Mouse (Mus musculus) CH12.LX (cell line): ENCODE results near the gene Entpd5. TPM values are rescaled to one million over a fixed set of nuclear protein-coding genes. Genes with fewer than 3 reads are reported as not detected.
A peak's percentile ranks its signal among the peaks of the same experiment; 100 is the strongest.

ENCODE experiments used
- DNase-seq: peaks from one replicate; pipeline ENCODE4 v3.0.0-alpha.2; 2013; ENCODE audit errors: extremely low read depth
- H3K27ac ChIP-seq: 2 replicates; pipeline ENCODE4 v1.5.1; 2012; ENCODE audit warnings: low read depth, mild to moderate bottlenecking, control low read depth, moderate library complexity; ENCODE audit not compliant: insufficient read depth
- H3K27me3 ChIP-seq: replicated peaks from 2 replicates; pipeline ENCODE3; 2012; ENCODE audit warnings: inconsistent platforms
- H3K36me3 ChIP-seq, 2 experiments: replicated peaks in 1 of 2; 2 replicates each; pipeline versions ENCODE3 to v1.6.1; 2012; ENCODE audit warnings: inconsistent platforms in 1 of 2, low read length in 1 of 2, mild to moderate bottlenecking in 1 of 2, mixed read lengths in 1 of 2, moderate library complexity in 1 of 2; ENCODE audit not compliant: control insufficient read depth in 1 of 2, insufficient read depth in 1 of 2
- H3K4me1 ChIP-seq, 2 experiments: 2 replicates each; pipeline ENCODE4 v1.6.1; 2012; ENCODE audit warnings: inconsistent platforms in 1 of 2, moderate library complexity in 1 of 2; ENCODE audit not compliant: insufficient read depth in 2 of 2, control insufficient read depth in 1 of 2
- H3K4me2 ChIP-seq: 2 replicates; pipeline ENCODE4 v1.6.1; 2012; ENCODE audit warnings: low read depth, mild to moderate bottlenecking, control low read depth; ENCODE audit not compliant: poor library complexity, insufficient read depth, severe bottlenecking
- H3K4me3 ChIP-seq, 3 experiments: fragments of 150-350 bp in 1 of 3; sonication (generic) in 1 of 3; replicated peaks in 1 of 3; 2 replicates each; pipeline versions ENCODE3 to v1.5.1; 2011 to 2012; ENCODE audit warnings: low read depth in 2 of 3, low read length in 2 of 3, mild to moderate bottlenecking in 2 of 3, moderate library complexity in 2 of 3, control low read depth in 1 of 3, improper control_type of control experiment in 1 of 3, inconsistent platforms in 1 of 3, mixed read lengths in 1 of 3; ENCODE audit not compliant: poor library complexity in 1 of 3
- H3K79me2 ChIP-seq: replicated peaks from 2 replicates; pipeline ENCODE4 v1.6.1; 2012; ENCODE audit warnings: mild to moderate bottlenecking, moderate library complexity; ENCODE audit not compliant: control insufficient read depth, poor library complexity, insufficient read depth, severe bottlenecking; ENCODE audit errors: extremely low read depth
- H3K9ac ChIP-seq: 2 replicates; pipeline ENCODE4 v1.6.1; 2012; ENCODE audit warnings: low read depth, mild to moderate bottlenecking, control low read depth, moderate library complexity; ENCODE audit not compliant: insufficient read depth
- H3K9me3 ChIP-seq: replicated peaks from 2 replicates; pipeline ENCODE3; 2012; ENCODE audit warnings: low read length, inconsistent platforms, mixed read lengths
- BHLHE40 ChIP-seq: IDR thresholded peaks from 2 replicates; pipeline ENCODE4 v1.6.1; 2011; ENCODE audit warnings: mild to moderate bottlenecking, low read depth, low read length, improper control_type of control experiment
- CHD1 ChIP-seq: IDR thresholded peaks from 2 replicates; pipeline ENCODE4 v1.6.1; 2012; ENCODE audit warnings: low read depth, low read length, improper control_type of control experiment, inconsistent platforms
- CHD2 ChIP-seq: IDR thresholded peaks from 2 replicates; pipeline ENCODE4 v1.6.1; 2011; ENCODE audit warnings: low read length, improper control_type of control experiment
- CTCF ChIP-seq, 2 experiments: IDR thresholded peaks in 1 of 2; conservative IDR thresholded peaks in 1 of 2; 2 replicates each; pipeline ENCODE4 v1.5.1; 2011 to 2012; ENCODE audit warnings: low read depth in 2 of 2, low read length in 2 of 2, improper control_type of control experiment in 1 of 2, inconsistent platforms in 1 of 2, mild to moderate bottlenecking in 1 of 2, moderate library complexity in 1 of 2
- E2F4 ChIP-seq: IDR thresholded peaks from 2 replicates; pipeline ENCODE4 v1.6.1; 2011; ENCODE audit warnings: low read depth, low read length, improper control_type of control experiment; ENCODE audit not compliant: insufficient replicate concordance
- ELF1 ChIP-seq: IDR thresholded peaks from 2 replicates; pipeline ENCODE4 v1.6.1; 2014; ENCODE audit warnings: low read depth, mild to moderate bottlenecking, inconsistent platforms, low read length, improper control_type of control experiment
- EP300 ChIP-seq: IDR thresholded peaks from 2 replicates; pipeline ENCODE4 v1.6.1; 2011; ENCODE audit warnings: low read length, improper control_type of control experiment
- GABPA ChIP-seq: IDR thresholded peaks from 2 replicates; pipeline ENCODE4 v1.6.1; 2012; ENCODE audit warnings: low read depth, low read length, improper control_type of control experiment, inconsistent platforms; ENCODE audit not compliant: insufficient replicate concordance
- IRF4 ChIP-seq: IDR thresholded peaks from 2 replicates; pipeline ENCODE4 v1.6.1; 2014; ENCODE audit warnings: low read depth, mild to moderate bottlenecking, inconsistent platforms, low read length, improper control_type of control experiment
- JUND ChIP-seq: conservative IDR thresholded peaks from 2 replicates; pipeline ENCODE4 v1.6.1; 2011; ENCODE audit warnings: low read depth, low read length, improper control_type of control experiment
- KAT2A ChIP-seq: IDR thresholded peaks from 2 replicates; pipeline ENCODE4 v1.6.1; 2012; ENCODE audit warnings: low read length, improper control_type of control experiment, inconsistent platforms; ENCODE audit not compliant: insufficient replicate concordance
- MAFK ChIP-seq: IDR thresholded peaks from 2 replicates; pipeline ENCODE4 v1.6.1; 2011; ENCODE audit warnings: low read length, improper control_type of control experiment; ENCODE audit not compliant: insufficient replicate concordance
- MAX ChIP-seq: IDR thresholded peaks from 2 replicates; pipeline ENCODE4 v1.6.1; 2011; ENCODE audit warnings: low read length, improper control_type of control experiment
- MAZ ChIP-seq: IDR thresholded peaks from 2 replicates; pipeline ENCODE4 v1.6.1; 2012; ENCODE audit warnings: low read depth, mild to moderate bottlenecking, inconsistent platforms, low read length, improper control_type of control experiment, moderate library complexity
- MYC ChIP-seq: IDR thresholded peaks from 2 replicates; pipeline ENCODE4 v1.6.1; 2011; ENCODE audit warnings: low read depth, mild to moderate bottlenecking, improper control_type of control experiment, low read length
- NELFE ChIP-seq: IDR thresholded peaks from 2 replicates; pipeline ENCODE4 v1.6.1; 2011; ENCODE audit warnings: low read depth, low read length, improper control_type of control experiment
- NRF1 ChIP-seq: IDR thresholded peaks from 2 replicates; pipeline ENCODE4 v1.6.1; 2014; ENCODE audit warnings: low read depth, mild to moderate bottlenecking, inconsistent platforms, low read length, improper control_type of control experiment, moderate library complexity
- POLR2A ChIP-seq: IDR thresholded peaks from 2 replicates; pipeline ENCODE4 v1.6.1; 2011; ENCODE audit warnings: low read depth, mild to moderate bottlenecking, improper control_type of control experiment, low read length
- RAD21 ChIP-seq: IDR thresholded peaks from 2 replicates; pipeline ENCODE4 v1.6.1; 2011; ENCODE audit warnings: low read depth, mild to moderate bottlenecking, low read length, improper control_type of control experiment, moderate library complexity
- SIN3A ChIP-seq: IDR thresholded peaks from 2 replicates; pipeline ENCODE4 v1.6.1; 2012; ENCODE audit warnings: low read length, improper control_type of control experiment, inconsistent platforms
- SMC3 ChIP-seq: IDR thresholded peaks from 2 replicates; pipeline ENCODE4 v1.6.1; 2011; ENCODE audit warnings: low read depth, low read length, improper control_type of control experiment
- TBP ChIP-seq: conservative IDR thresholded peaks from 2 replicates; pipeline ENCODE4 v1.6.1; 2011; ENCODE audit warnings: low read depth, low read length, improper control_type of control experiment
- TCF12 ChIP-seq: IDR thresholded peaks from 2 replicates; pipeline ENCODE4 v1.6.1; 2014; ENCODE audit warnings: low read depth, mild to moderate bottlenecking, inconsistent platforms, low read length, improper control_type of control experiment
- UBTF ChIP-seq: IDR thresholded peaks from 2 replicates; pipeline ENCODE4 v1.6.1; 2012; ENCODE audit warnings: low read depth, mild to moderate bottlenecking, inconsistent platforms, low read length, improper control_type of control experiment, moderate library complexity
- USF2 ChIP-seq: conservative IDR thresholded peaks from 2 replicates; pipeline ENCODE4 v1.6.1; 2011; ENCODE audit warnings: low read depth, low read length, improper control_type of control experiment
- ZC3H11A ChIP-seq: IDR thresholded peaks from 2 replicates; pipeline ENCODE4 v1.6.1; 2012; ENCODE audit warnings: low read depth, mild to moderate bottlenecking, inconsistent platforms, low read length, improper control_type of control experiment
- ZKSCAN1 ChIP-seq: IDR thresholded peaks from 2 replicates; pipeline ENCODE4 v1.6.1; 2012; ENCODE audit warnings: low read depth, inconsistent platforms, low read length, improper control_type of control experiment, borderline replicate concordance
- ZMIZ1 ChIP-seq: IDR thresholded peaks from 2 replicates; pipeline ENCODE4 v1.6.1; 2012; ENCODE audit warnings: low read depth, mild to moderate bottlenecking, inconsistent platforms, low read length, improper control_type of control experiment
- dilution Hi-C: fragments of 300-500 bp; cut with MboI; formaldehyde crosslinking; loops from 2 replicates; pipeline ENCODE4 v1.14.3; 2020; ENCODE audit warnings: low sequenced_read_pairs; ENCODE audit not compliant: extremely low pct_unique_long_range_greater_than_20kb, extremely low pct_ligation_motif_present
- in situ Hi-C: fragments of 300-500 bp; cut with MboI; formaldehyde crosslinking; loops from 3 replicates; pipeline ENCODE4 v1.14.3; 2019; ENCODE audit warnings: low sequenced_read_pairs, low pct_ligation_motif_present, low pct_unique_long_range_greater_than_20kb, mixed read lengths
- polyA plus RNA-seq: library from polyadenylated mRNA; unstranded; fragments of >175 nt; gene quantifications from 2 replicates; pipeline ENCODE4 v1.2.1, GENCODE M21; 2012; ENCODE audit warnings: low read depth; ENCODE audit not compliant: insufficient read length
- total RNA-seq, 2 experiments: library from RNA; depleted of rRNA; stranded (reverse); fragments of 300-350 nt in 1 of 2; fragments of >200 nt in 1 of 2; gene quantifications; 2 replicates each; pipeline ENCODE4 v1.2.3; 2012 to 2014

The Entpd5 gene
- total and polyA plus RNA-seq, 3 experiments = 4.2 to 5.7 (median 5.3) TPM

DNA sequence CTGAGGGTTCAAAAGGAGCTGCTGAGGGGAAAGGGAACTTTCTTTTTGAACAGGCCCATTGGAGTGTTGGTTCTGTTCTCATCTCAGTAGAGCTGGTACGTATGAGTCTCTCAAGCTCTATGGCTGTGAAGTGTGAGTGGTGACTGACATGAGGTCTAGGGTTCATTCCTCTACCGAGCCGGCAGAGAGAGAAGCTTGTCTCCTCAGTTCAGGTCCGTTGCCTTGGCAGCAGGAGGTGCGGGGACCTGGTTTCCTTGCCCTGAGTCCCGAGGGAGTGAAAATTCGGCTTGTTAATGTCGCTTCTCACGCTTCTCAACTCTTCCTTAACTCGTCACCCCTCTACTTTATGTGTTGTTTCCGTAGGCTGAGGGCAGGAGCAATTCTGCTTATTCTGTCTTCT is 43.0 kb upstream of the Entpd5 start:
- Histone ChIP-seq H3K4me3 (peak overlapping the region; percentile 83 to 98 (median 97)), H3K27ac (peak overlapping the region; percentile 16; the same call in 1 of the 2 replicates), H3K27me3 (no peaks in the 10 kb centered on the region), H3K36me3 (peaks cover 6 to 20% of the 10 kb centered on the region in 2 experiments), H3K79me2 (peaks cover 19% of the 10 kb centered on the region), H3K9me3 (no peaks in the 10 kb centered on the region), H3K4me1 (peaks cover 0 to 31% of the 10 kb centered on the region in 2 experiments; a peak in 2 of 4 replicates), H3K4me2 (peak overlapping the region; percentile 58), H3K9ac (peak overlapping the region; percentile 97)
- DNase-seq = peak; percentile 51
- in situ Hi-C loops = no loop called here
- TF ChIP-seq JUND = no peak
- TF ChIP-seq E2F4 = no peak
- TF ChIP-seq POLR2A = no peak
- no peak for TF ChIP-seq ZMIZ1
- no peak for TF ChIP-seq IRF4
- TF ChIP-seq TCF12 = no peak
- no peak for TF ChIP-seq SIN3A
- no peak for TF ChIP-seq RAD21
- TF ChIP-seq ELF1 = no peak
- TF ChIP-seq CTCF (conservative IDR thresholded peaks at IDR 0.05 in 1 of 2, IDR thresholded peaks at IDR 0.05 in 1 of 2; ENCODE audit: low read depth in 2 of 2, low read length in 2 of 2) = no peak
- TF ChIP-seq ZC3H11A = no peak
- no peak for TF ChIP-seq NELFE
- no peak for TF ChIP-seq SMC3
- dilution Hi-C loops = no loop called here

DNA sequence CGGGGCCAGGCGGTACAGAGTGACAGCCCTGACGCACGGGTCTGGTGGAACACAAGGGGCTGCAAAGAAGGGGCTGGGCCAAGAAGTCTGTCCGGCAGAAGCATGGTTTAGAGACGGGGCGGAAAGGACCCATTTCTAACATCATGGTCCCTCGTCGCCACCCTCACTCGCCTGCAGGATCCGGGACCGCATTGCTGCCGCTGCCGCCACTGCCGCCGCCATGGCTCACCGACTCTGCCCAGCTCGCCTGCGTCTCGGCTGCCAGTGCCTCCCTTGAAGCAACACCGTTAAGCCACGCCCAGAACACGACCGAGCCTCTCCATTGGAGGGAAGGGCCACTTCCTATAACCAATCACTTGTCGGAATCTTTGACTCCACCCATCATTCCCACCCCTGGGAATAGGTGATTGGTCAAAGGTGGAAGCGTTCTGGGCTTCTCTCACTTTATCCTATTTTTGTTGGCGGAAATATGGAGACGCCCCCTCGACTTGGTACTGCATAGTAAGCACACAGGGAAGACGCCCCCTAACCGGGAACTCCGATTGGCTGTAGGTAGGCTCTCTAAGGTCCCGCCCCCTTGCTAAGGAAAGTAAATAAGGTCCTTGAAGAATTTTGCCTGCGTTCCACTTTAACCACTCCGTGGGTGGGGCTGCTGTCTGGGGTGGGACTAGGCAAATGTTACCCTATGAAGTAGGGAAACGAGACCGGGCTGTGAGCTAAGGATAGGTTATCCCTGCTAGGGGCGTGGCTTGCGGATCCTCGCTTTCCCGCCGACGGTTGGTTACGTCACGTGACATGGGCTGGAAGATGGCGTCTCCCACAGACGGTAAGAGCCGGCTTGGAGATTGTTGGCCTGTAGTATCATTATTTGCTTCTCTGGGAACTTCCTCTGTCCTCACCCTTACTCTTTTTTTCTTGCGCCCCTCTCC is 42.2 kb upstream of the Entpd5 start, which contains the start of the genes Aldh6a1 and Lin52:
Gene Aldh6a1 (minus strand): TSS at position 287 of the 929 bp plus-strand sequence.
Gene Lin52 (plus strand): TSS at position 705 of the 929 bp plus-strand sequence.
- H3K79me2 ChIP-seq = peaks cover 19% of the 10 kb centered on the region
- in situ Hi-C loops = no loop called here
- peak within 1 kb of the TSS; percentile 91 for H3K4me2 ChIP-seq
- H3K36me3 ChIP-seq = peaks cover 5 to 16% of the 10 kb centered on the region in 2 experiments
- H3K9me3 ChIP-seq = no peaks in the 10 kb centered on the region
- peaks cover 0 to 31% of the 10 kb centered on the region in 2 experiments; a peak in 2 of 4 replicates for H3K4me1 ChIP-seq
- H3K27me3 ChIP-seq = peaks cover 3% of the 10 kb centered on the region
- dilution Hi-C loops = no loop called here
- H3K9ac ChIP-seq = peak within 1 kb of the TSS; percentile 97
- H3K4me3 ChIP-seq = peak within 1 kb of the TSS; percentile 83 to 98 (median 97)
- DNase-seq = peak; percentile 100
- peak within 1 kb of the TSS; percentile 16; the same call in 1 of the 2 replicates for H3K27ac ChIP-seq
- TF ChIP-seq KAT2A (peak; percentile 54; the same call in 1 of the 2 replicates), ZKSCAN1 (no peak), TBP (peak; percentile 81), MAFK (peak; percentile 50; the same call in 1 of the 2 replicates), NELFE (peak; percentile 88), MAZ (peak; percentile 69; the same call in 1 of the 2 replicates), UBTF (no peak), POLR2A (peak; percentile 74), NRF1 (peak; percentile 58), CHD1 (no peak), GABPA (no peak), EP300 (0 out of 2 replicates have a peak, but pooled peaks have one; percentile 39), ELF1 (peak; percentile 76), CTCF (conservative IDR thresholded peaks at IDR 0.05 in 1 of 2, IDR thresholded peaks at IDR 0.05 in 1 of 2; ENCODE audit: low read depth in 2 of 2, low read length in 2 of 2) (no peak), JUND (peak; percentile 32; the same call in 1 of the 2 replicates), MAX (peak; percentile 95), BHLHE40 (peak; percentile 92), TCF12 (peak; percentile 87), CHD2 (peak; percentile 73), SMC3 (no peak), MYC (peak; percentile 42; the same call in 1 of the 2 replicates), SIN3A (peak; percentile 6), ZMIZ1 (peak; percentile 67), USF2 (peak; percentile 94), ZC3H11A (no peak)
